Mouse (Mus musculus) right cerebral cortex, adult 18-20 months (tissue): ENCODE results near the gene Psip1.
"Not testable (repeated sequence)": the region's sequence is repeated elsewhere in the genome, so short reads cannot be mapped to it uniquely, and the experiment has no call there.

ENCODE experiments used
- DNase-seq: peaks from one replicate; pipeline ENCODE4 v3.0.0; 2022; ENCODE audit warnings: mixed read lengths

The Psip1 gene

DNA sequence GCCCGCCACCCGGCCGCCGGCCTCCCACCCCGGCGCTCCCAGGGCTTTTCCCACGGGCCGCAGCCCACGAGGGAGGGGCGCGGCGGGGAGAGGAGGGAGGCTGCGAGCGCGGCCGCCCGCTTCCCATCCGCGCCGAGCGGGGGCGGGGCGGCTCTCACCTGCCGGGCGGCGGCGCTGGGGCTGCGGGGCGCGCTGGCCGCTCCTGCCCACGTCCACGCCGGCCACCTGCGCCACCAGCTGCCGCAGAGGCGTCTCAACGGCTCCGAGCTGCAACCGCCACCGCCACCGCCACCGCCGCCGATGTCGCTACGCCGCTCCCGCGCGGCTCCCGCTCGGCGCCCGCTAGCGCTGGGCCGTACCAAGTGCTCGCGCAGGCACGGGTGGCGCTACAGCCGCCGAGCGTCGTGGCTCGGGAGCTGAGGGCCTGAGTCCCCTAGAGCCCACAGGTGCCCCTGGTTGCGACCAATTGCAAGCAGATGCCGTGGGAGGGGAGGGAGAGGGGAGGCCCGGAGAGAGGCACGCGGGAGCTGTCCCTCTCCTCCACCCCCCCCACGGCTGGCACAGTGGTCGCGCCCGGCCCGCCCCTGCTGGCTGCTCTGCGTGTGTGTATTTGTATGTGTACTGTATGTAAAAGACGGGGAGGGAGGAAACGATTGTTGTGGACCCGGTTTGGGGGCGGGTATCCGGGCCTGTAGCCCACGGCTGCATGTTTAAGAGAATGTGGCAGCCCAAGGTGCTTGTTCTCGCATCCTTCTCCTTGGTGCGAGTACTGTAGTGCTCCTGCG is at the start of gene Psip1:
Psip1 (minus strand) TSS at position 343 of the 785 bp plus-strand sequence.
- peak; percentile 89 for DNase-seq

DNA sequence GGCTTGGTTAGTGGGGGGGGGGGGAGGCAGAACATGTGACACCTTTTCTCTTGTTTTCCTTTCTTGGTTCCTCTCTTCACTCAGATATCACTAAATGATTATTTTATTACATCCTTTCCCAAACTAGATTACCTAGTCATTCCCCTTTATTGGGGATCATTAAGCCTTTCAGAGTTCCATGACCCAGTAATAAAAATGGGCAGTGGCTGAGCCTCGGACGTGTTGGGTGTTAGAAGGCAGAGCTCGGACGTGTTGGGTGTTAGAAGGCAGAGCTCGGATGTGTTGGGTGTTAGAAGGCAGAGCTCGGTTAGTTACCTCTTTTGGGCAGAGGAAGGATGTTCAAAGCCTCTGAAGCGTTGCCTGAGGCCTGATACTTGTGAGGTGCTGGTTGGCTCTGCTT is 47.8 kb upstream of the Psip1 start:
- no peak for DNase-seq

DNA sequence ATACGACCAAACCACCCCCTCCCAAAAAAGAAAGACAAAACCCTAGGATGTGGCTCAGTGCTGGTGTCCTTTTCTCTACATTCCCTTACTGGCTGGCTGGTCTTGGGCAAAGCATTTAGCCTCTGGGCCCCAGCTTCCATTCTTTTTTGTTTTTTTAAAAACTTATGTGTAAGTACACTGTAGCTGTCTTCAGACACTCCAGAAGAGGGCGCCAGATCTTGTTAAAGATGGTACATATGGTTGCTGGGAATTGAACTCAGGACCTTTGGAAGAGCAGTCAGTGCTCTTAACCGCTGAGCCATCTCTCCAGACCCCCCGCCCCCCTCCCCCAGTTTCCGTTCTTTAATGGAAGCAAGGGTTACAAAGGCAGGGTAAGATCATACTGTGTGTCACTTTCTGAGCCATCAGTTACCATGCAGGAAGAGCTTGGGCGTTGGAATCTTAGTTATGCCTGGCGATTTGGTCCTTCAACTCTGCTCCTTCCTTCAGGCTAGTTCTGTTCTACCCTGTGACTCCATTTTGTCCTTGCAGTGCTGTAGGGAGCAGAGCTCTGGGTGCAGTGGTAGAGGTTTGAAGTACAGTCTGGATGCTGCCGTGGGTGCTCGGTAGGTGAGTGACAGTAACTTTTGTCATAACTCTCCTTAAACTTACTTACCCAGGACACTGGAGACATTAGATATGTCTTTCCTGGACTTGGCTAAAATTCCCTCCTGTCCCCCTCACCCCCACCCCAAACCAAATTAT is 47.1 kb upstream of the Psip1 start:
- no peak for DNase-seq

DNA sequence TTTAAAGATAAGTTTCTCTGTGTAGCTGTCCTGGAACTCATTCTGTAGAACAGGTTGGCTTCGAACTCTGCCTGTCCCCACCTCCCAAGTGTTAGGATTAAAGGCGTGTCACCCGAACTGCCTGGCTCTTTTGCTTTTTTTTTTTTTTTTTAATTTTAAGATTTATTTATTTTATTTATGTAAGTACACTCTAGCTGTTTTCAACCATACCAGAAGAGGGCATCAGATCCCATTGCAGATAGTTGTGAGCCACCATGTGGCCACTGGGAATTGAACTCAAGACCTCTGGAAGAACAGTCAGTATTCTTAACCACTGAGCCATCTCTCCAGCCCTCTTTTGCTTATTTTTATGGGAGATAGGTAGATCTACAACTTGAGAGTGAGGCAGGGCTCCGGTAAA is 43.8 kb upstream of the Psip1 start:
- DNase-seq, result not testable (repeated sequence)

DNA sequence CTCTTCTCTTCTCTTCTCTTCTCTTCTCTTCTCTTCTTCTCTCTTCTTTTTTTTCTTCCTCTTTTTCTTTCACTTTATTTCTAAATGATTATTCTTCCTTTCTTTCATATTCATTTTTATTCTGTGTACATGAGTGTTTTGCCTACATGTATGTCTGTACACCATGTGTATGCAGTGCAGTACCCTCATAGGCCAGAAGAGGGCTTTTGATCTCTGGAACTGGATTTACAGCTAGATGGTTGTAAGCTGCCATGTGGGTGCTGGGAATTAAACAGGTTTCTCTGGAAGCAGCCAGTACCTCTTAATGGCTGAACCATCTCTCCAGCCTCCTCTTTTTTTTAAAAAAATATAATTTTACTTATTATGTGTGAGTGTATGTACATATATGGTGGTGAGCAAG is 41.7 kb upstream of the Psip1 start:
- DNase-seq, result no peak

DNA sequence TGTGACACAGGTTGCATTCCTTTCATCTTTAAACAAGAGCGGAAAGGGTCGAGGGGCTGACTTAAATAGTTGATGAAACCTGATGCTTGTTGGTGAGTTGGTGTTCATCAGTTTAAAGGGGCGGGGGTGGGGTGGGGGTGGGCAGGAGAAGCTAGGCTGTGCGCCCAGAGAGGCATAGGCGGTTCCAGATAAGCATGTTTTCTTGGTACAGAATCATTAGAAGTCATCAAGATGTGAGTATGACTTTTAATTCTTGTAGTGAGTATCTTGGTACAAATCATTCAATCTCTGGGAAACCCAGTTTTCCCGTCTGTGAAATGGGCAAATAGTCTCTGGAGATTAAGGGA is 40.7 kb upstream of the Psip1 start:
- DNase-seq, result no peak

DNA sequence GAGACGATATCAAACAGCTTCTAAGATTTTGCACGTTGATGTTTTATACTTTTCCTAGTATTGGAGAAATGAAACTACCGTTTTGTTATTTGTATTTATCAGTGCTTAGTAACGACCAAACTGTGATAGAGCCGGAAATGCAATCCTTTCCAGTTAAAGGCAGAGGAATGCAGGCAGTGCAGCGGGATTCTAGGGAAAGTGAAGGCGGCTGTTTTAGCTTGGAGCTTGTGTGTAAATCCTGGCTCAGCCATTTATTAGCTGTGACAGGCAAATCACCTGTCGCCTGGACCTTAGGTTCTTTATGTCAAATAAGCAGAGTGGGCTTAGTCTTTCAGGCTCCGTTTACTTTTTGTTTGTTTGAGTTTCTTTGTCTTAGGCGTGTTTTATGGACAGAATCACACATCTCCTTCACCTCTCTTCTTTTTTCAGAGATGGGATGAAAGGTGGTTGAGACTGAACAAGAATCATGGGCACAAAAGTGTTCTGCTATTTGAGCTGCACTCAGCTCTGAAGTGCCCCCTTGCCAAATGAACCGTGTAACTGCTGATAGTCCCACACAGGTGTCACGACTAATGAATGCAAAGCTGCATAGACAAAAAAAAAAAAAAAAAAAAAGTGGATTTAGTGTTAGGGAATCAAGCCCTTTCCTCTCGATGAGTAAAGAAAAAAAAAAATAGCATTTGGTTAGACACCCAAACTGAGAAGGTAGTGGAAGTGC is 40.2 kb upstream of the Psip1 start:
- DNase-seq, result no peak

DNA sequence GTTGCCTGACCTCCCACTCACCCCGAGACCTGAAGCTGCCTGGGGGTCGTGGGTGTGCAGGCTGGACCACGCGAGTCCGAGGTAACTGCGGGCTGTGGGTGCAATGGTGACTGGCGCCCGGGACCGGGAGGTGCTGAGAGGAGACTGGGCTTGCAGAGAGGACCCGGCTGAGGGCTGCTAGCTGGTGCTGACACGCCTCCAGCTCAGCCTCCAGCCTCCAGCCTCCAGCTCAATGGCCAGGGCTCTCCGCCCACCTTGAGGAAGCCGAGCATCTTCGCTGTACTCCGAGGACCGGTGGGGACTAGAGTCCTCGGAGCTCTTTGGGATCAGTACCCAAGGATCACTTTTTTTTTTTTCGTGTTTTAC is 39.4 kb upstream of the Psip1 start:
- peak; percentile 60 for DNase-seq

DNA sequence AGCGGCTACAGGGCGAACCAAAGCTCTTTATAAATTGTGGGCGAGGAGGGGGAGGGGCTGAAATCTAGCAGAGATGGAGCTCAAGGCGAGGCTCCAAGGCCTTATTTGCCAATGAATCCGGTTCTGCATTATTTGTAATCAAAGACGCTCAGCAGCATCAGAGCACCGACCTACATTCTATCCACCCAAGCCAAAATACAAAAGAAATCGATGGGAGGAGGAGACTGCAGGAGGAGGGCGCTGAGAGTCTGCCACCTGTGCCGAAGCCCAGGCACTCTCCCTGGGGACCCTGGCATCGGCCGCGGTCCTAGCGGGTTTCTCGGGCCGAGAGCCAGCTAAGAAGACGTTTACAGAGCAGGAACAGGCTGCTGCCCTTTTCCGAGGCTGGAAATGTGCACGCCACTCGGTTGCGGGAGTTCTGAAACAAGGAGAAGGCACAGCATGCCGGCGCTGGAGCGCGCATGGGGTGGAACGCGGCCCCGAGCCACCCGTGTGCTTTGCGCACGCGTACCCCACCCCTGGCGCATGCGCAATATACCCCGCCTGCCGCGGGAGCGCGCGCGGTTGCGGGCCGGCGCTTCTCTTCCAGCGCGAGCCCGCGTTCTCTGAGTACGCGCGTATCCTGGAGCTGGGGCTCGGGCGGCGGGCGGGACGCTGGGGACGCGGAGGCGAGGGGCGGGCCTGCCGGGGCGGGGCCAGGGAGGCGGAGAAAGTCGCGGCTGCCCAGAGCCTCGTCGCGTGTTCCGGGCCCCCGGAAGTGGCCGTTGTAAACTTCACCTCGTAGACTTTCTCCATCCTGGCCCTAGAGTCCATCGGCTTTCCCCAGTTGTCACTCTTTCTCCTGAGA is 38.8 kb upstream of the Psip1 start, which contains the start of gene Ccdc171:
Ccdc171 (plus strand) TSS at position 703 of the 847 bp plus-strand sequence.
- peak; percentile 95 for DNase-seq

DNA sequence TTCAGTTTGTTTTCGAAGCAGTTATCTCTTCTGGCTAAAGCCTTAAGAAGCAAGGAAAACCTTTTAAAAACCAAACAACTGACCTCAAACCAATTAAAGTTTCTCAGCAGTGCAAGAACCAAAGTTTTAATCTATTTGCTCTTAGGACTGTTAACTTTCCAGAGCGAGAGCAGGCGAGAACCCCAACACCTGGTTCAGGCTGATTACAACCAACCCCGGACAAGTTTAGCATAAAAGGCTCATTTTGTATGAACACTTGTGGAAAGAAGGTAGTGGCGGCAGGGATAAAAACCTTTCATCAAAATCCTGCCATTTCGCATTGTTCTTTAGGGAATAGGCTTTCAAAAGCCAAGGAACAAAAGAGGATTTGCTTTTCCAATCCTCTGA is 38.2 kb upstream of the Psip1 start:
- no peak for DNase-seq

DNA sequence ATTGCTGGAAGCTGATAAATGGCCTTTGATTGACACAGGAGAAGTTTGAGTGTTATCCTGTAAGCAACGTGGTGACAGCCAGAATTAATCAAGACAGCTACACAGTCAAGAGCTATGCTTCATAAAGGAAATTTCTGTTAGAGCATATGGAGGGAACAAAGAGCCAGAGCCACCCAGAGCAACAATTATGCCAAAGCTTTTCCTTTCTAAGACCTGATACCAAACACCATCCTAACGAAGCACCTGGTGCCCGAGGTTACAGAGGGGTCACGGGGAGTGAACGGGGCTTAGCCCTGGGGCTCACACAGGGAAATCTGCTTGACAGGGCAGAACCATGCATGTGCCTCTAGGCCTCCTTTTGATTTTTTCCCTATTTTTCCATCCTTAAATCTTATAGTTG is 35.8 kb upstream of the Psip1 start:
- DNase-seq, result no peak

DNA sequence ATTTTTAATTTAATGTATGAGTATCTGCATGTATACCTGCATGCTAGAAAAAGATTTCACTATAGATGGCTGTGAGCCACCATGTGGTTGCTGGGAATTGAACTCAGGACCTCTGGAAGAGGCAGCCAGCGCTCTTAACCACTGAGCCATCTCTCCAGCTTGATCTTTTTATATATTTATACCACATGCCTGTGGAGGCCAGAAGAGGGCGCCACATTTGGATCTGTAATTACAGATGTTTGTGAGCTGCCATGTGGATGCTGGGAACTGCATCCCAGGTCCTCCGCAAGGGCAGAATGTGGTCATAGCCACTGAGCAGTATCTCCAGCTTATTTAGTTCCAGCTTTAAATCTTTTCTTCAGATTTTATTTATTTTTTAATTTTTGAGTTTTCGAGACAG is 34.0 kb upstream of the Psip1 start:
- DNase-seq, result no peak

DNA sequence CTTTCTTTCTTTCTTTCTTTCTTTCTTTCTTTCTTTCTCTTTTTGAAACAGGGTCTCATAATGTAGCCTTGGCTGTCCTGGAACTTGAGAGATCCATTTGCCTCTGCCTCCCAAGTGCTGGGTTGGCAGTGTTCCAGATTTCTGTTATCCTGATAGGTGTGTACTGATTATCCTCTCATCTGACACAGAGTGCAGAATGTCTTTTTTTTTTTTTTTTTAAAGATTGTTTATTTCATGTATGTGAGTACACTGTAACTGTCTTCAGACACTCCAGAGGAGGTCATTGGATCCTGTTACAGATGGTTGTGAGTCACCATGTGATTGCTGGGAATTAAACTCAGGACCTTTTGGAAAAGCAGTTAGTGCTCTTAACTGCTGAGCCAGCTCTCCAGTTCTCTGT is 33.5 kb upstream of the Psip1 start:
- no peak for DNase-seq

DNA sequence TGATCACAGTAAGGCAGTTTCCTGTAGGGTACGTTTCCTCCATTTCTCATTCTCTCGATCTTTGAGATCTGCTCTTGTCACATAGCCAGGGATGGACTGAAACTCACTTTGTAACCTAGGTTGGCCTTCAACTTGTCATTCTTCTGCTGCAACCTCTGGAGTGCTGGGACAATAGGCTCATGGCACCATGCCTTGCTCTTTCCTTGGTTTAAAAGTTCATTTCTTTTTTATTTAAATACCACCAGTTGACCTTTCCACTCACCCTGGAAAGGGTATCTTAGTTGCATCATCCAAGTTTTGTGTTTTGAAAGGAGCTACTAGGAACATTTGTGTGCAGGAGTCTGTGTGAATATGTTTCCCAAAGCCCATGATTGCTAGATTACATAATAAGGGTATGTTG is 32.9 kb upstream of the Psip1 start:
- DNase-seq, result no peak

DNA sequence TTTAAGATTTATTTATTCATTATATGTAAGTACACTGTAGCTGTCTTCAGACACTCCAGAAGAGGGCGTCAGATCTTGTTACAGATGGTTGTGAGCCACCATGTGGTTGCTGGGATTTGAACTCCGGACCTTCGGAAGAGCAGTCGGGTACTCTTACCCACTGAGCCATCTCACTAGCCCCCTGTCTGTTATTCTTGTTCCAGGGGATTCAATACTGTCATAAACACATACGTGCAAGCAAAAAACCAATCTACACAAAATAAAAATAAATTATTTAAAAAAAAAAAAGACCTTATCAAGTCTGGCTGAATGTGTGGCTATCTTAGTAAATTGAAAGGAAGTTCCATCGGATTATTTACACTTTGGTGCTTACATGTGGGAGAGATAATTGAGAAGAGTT is 29.9 kb upstream of the Psip1 start:
- DNase-seq, result not testable (repeated sequence)

DNA sequence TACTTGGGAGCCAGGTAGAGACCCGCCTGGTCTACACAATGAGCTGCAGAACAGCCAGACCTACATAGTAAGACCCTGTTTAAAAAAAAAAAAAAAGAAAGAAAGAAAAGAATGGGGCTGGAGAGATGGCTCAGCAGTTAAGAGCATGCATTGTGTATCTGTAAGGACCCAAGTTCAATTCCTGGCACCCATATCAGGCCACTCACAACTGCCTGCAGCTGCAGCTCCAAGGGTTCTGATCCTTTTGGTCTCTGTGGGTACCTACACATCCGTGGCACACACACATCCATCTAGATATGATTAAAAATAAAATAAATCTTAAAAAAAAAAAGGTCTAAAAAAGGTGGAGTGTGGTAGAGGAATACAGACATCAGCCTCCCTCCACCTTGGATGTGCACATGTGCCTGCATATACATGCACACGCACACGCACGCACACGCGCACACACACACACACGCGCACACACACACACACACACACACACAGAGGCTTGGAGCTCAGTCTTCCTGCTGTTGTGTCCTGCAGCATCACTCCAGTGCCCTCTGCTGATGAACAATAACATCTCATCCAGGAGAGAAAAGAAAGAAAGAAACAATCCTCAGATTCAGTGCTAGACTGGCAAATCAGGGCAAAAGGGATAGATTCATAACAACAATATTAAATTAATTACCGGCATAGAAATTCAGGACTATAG is 28.9 kb upstream of the Psip1 start:
- DNase-seq, result peak; percentile 14

DNA sequence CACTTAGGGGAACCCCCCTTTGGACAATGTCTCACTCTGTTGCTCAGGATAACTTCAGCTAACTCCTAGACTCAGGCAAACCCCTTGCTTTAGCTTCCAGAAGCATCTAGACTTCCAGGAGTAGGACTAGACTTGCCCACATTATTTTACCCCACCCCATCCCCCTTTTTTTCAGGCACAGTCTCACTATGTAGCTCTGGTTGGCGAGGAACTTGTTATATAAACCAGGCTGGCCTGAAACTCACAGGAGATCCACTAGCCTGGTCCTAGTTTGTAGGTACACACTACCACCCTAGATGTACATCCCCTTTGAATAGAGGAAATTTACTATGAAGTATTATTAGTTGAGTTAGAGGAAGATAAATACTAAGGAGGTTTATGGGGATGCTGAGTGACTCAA is 27.9 kb upstream of the Psip1 start:
- no peak for DNase-seq

DNA sequence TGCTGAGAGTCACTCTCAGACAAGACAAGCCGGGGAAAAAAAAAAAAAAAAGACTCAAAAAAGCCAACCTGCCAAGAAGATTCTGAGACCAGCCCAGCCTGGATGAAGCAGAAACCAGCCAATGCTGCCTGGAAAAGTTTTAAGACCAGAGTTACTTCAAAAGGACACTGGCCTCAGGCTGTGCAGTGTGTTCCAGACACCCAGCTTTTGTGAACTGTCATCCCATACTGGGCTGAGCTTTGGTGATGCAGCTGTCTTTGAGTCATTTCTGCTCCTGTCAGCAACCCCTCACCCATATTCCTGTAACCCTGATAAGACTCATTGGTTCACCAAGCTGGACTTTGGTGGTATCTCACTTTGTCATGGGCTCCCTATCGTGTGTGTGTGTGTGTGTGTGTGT is 26.4 kb upstream of the Psip1 start:
- no peak for DNase-seq

DNA sequence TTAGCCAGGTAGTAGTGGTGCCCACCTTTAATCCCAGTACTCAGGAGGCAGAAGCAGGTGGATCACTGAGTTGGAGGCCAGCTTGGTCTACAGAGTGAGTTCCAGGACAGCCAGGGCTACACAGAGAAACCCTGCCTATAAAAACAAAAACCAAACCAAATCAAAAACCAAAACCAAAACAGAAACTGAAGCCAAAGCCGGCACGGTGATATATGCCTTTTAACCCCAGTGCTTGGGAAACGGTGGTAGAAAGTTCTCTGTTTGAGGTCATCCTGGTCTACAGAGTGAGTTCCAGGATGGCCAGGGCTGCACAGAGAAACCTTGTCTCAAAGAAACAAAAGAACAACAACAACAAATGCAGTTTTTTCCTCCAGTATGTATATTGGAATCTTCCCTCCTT is 26.0 kb upstream of the Psip1 start:
- DNase-seq, result no peak

DNA sequence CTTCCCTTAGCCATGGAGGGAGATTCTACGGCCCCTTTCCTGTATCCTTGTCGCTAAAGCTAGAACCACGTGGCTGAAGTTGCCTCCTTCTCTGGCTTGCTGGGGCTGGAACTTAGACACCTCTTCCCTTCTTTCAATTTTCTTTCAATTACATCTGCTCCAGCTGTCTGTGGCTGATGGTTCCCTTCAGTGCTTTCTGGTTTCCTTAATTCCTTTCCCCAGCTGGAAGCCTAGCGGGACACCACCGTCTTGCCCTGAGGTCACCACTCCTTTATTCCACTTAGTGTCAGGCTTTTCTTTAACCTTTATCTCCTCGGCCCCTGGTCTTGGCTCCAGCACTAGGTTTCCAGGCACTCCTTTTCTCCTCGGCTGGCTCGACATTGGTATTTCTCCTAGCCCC is 24.8 kb upstream of the Psip1 start:
- no peak for DNase-seq

DNA sequence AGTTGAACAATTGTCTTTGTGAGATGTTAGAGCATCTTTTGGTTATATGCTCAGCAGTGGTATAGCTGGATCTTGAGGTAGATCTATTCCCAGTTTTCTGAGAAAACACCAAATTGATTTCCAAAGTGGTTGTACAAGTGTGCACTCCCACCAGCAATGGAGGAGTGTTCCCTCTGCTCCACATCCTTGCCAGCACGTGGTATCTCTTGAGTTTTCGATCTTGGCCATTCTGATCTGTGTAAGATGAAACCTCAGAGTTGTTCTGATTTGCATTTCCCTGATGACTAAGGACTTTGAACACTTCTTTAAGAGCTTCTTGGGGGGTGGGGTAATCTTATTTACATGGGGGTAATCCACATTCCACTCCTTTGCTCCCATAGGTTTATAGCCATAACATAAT is 23.3 kb upstream of the Psip1 start:
- no peak for DNase-seq

DNA sequence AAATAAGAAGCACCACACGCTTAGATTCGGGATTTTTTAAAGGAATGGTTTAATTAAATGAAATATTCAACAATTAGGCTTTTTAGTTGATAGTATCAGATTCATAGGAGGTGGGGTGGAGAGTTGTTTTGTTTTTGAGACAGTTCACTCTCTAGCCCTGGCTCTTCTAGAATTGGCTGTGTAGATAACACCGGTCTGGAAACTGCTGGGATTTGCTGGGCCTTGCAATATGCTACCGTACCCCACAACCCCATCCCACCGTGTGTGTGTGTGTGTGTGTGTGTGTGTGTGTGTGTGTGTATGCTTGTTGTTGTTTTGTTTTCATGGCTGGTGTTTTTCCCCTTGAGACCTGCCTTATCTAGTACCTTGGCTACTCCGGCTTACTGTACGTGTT is 14.8 kb upstream of the Psip1 start:
- DNase-seq, result no peak
